Mouse (Mus musculus): ENCODE data around the gene Btrc.

- no peak for TF ChIP-seq CTCF (IDR thresholded peaks at IDR 0.05; ENCODE audit: extremely low read depth, insufficient read depth, insufficient read length, insufficient replicate concordance)
- TF ChIP-seq POLR2A (IDR thresholded peaks at IDR 0.05; ENCODE audit: low read depth, low read length), result no peak
Observed at GRCm38 (mm10) chr19:45542061-45542460, 178.5 kb downstream of the Btrc start.

Data from spleen, adult 2 months (tissue).